Mouse (Mus musculus): Measurements from ENCODE around the gene Cmah. TPM values are rescaled to one million over a fixed set of nuclear protein-coding genes. Genes with fewer than 3 reads are reported as not detected.
A peak's percentile ranks its signal among the peaks of the same experiment; 100 is the strongest.

Gene Cmah
- polyA plus RNA-seq, 1 experiment from 2014 or later, result 1.4 TPM

DNA sequence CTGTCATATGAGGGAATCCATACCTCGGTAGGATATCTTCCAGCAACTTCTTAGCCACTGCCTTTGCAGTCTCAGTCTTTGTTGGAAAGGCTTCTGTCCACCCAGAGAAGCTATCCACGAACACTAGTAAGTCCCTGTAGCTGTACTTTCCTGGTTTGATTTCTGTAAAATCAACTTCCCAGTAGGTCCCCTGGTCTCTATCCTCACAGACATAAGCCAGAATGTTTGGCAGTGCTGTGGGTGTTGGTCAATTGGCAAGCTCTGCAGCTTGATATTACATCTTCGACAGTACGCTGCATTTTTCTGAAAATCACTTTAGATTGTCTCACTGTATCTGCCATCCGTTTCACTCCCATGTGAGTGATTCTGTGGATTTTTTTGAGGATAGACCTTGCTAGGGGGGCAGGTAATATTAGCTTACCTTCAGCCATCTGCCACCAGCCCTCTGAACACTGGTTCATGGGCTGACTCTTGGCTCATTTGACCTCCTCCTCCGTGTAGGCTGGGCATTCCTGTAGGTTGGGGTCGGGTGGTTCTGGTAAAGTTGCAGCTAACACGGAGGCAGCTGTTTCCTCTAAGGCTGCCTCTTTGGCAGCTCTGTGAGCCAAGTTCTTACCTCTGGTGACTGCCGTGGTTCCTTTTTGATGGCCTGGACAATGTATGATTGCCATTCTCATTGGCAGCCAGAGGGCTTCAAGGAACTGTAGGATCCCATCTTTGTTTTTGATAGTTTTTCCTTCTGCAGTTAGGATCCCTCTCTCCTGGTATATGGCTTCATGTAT, 1.0 kb downstream of the Cmah start:
- Histone ChIP-seq H3K4me3 (replicated peaks; ENCODE audit: low read depth, low read length) (no peak overlapping the region), H3K27ac (peak overlapping the region; percentile 44; the same call in 1 of the 2 replicates), H3K4me2 (ENCODE audit: low read length) (no peak overlapping the region), H3K9me3 (replicated peaks; ENCODE audit: low read length) (no peaks in the 10 kb centered on the region), H3K36me3 (ENCODE audit: insufficient read depth, low read length) (no peaks in the 10 kb centered on the region), H3K27me3 (ENCODE audit: insufficient read depth, low read length) (no peaks in the 10 kb centered on the region), H3K9ac (ENCODE audit: low read depth, low read length) (no peak overlapping the region), H3K4me1 (replicated peaks; ENCODE audit: insufficient read depth, low read length) (no peaks in the 10 kb centered on the region)
- 73% methylated on average over 9 of the region's 9 CpGs for WGBS
- DNase-seq (ENCODE audit: low spot score) (no peak), ATAC-seq (replicated peaks; ENCODE audit: low FRiP score, low read depth) (no peak)
- no peak for TF ChIP-seq CTCF (IDR thresholded peaks at IDR 0.05; ENCODE audit: low read depth)

DNA sequence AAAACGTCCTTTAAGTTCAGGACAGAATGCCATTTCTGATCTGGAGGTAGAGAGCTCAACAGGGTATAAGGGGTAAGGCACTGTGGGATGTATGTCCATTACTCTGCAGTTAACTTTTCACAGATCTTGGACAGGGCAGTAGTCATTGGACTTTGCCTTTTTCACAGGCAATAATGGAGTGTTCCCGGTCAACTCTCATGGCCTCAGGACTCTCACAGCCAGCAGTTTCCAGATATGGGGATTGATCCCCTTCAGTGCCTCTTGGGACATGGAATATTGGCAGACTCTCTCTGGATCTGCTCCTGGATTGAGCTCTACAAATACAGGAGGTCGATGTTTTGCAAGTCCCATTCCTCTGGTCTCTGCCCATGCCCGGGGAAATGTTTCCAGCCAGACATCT, 2.9 kb downstream of the Cmah start:
- Histone ChIP-seq H3K4me1 (replicated peaks; ENCODE audit: insufficient read depth, low read length) (no peaks in the 10 kb centered on the region), H3K27me3 (ENCODE audit: insufficient read depth, low read length) (no peaks in the 10 kb centered on the region), H3K36me3 (ENCODE audit: insufficient read depth, low read length) (no peaks in the 10 kb centered on the region), H3K4me3 (replicated peaks; ENCODE audit: low read depth, low read length) (no peak overlapping the region), H3K4me2 (ENCODE audit: low read length) (no peak overlapping the region), H3K27ac (no peak overlapping the region; the same call in 1 of the 2 replicates), H3K9ac (ENCODE audit: low read depth, low read length) (no peak overlapping the region), H3K9me3 (replicated peaks; ENCODE audit: low read length) (no peaks in the 10 kb centered on the region)
- DNase-seq (ENCODE audit: low spot score), result no peak
- peak; percentile 50; the same call in 1 of the 2 replicates for ATAC-seq (replicated peaks; ENCODE audit: low FRiP score, low read depth)
- no peak for TF ChIP-seq CTCF (IDR thresholded peaks at IDR 0.05; ENCODE audit: low read depth)
- 79% methylated on average over 4 of the region's 4 CpGs for WGBS

DNA sequence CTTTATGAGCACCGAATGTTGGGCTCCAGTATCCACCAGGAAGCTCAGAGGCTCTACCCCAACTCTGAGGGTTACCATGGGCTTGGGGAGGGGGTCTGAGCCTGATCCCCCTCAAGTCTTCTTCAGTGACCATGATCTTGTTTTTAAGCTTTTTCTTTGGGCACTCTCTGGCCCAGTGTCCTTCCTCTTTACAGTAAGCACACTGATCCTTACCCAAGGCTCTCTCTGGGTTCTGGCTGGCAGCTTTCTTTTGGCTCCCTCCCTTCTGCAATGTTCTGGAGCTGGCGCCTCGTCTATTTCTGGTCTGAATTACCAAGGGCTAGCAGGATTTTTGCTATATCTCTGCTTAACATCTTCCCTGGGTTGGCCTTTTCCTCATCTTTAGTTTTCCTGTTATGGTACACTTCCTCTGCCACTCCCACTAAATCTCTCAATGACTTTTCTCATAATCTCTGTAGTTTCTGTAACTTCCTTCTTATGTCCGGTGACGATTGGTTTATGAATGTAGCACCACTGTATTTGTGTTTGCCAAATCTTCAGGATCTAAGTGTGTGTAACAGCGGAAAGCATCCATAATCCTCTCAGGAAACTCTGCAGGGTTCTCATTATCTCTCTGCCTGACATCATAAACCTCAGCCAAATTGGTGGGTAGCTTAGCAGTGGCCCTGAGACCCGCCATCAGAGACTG, 3.8 kb downstream of the Cmah start:
- no peak overlapping the region for H3K4me2 ChIP-seq (ENCODE audit: low read length)
- peak overlapping the region; percentile 9; the same call in 1 of the 2 replicates for H3K27ac ChIP-seq
- H3K27me3 ChIP-seq (ENCODE audit: insufficient read depth, low read length), result no peaks in the 10 kb centered on the region
- no peak for TF ChIP-seq CTCF (IDR thresholded peaks at IDR 0.05; ENCODE audit: low read depth)
- no peaks in the 10 kb centered on the region for H3K9me3 ChIP-seq (replicated peaks; ENCODE audit: low read length)
- 69% methylated on average over 7 of the region's 7 CpGs for WGBS
- no peak overlapping the region for H3K9ac ChIP-seq (ENCODE audit: low read depth, low read length)
- H3K4me1 ChIP-seq (replicated peaks; ENCODE audit: insufficient read depth, low read length), result no peaks in the 10 kb centered on the region
- H3K4me3 ChIP-seq (replicated peaks; ENCODE audit: low read depth, low read length), result no peak overlapping the region
- DNase-seq (ENCODE audit: low spot score) (peak; percentile 35), ATAC-seq (replicated peaks; ENCODE audit: low FRiP score, low read depth) (no peak)
- no peaks in the 10 kb centered on the region for H3K36me3 ChIP-seq (ENCODE audit: insufficient read depth, low read length)

DNA sequence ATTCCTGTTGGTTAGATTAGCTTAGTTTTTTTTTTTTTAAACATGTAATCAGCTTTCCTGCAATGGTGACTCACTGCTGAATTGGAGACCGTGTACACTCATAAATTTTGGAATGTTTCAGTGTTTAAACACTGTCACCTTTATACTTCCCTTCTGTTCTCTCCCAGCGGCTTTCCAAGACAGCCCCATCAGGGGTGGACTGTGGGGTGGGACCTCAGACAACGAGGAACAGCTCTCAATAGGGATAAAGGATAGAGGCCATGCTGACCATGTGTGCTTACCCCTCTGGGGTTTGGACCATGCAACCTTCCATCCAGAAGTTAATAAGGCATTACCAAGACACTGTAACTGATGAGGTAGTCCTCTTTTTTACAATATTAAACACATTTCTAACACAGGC, 5.3 kb downstream of the Cmah start:
- no peak for TF ChIP-seq CTCF (IDR thresholded peaks at IDR 0.05; ENCODE audit: low read depth)

DNA sequence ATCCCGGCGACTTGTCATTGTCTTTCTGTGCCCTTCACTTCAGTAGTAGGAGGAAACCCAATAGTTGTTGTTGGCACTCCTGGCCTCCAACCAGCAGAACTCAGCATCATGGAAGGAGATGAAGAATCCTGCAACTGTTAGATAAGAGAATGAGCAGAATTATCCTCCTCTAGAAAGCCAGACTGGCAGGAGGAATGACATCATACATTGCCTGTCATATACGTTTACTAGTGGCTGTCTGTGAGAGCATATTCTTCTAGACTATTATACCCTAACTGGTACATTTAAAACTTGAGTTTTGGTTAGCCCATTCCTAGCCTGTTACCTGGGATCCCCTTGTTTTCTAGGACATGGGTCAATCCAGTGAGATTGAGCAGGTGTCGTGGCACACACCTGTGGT, 9.6 kb downstream of the Cmah start:
- H3K4me3 ChIP-seq (replicated peaks; ENCODE audit: low read depth, low read length), result no peak overlapping the region
- no peaks in the 10 kb centered on the region for H3K4me1 ChIP-seq (replicated peaks; ENCODE audit: insufficient read depth, low read length)
- DNase-seq (ENCODE audit: low spot score), result no peak
- no peak overlapping the region for H3K27ac ChIP-seq
- ATAC-seq (replicated peaks; ENCODE audit: low FRiP score, low read depth), result no peak
- H3K9me3 ChIP-seq (replicated peaks; ENCODE audit: low read length), result no peaks in the 10 kb centered on the region
- 78% methylated on average over 4 of the region's 4 CpGs for WGBS
- H3K4me2 ChIP-seq (ENCODE audit: low read length), result no peak overlapping the region
- TF ChIP-seq CTCF (IDR thresholded peaks at IDR 0.05; ENCODE audit: low read depth), result no peak
- H3K36me3 ChIP-seq (ENCODE audit: insufficient read depth, low read length), result no peaks in the 10 kb centered on the region
- no peaks in the 10 kb centered on the region for H3K27me3 ChIP-seq (ENCODE audit: insufficient read depth, low read length)
- no peak overlapping the region for H3K9ac ChIP-seq (ENCODE audit: low read depth, low read length)

More for the DNA sequence above, 5.3 kb downstream of the Cmah start:
- ATAC-seq (replicated peaks; ENCODE audit: low FRiP score, low read depth), result no peak
- peak; percentile 44 for DNase-seq (ENCODE audit: low spot score)
- Histone ChIP-seq H3K27ac (no peak overlapping the region), H3K4me2 (ENCODE audit: low read length) (no peak overlapping the region), H3K9ac (ENCODE audit: low read depth, low read length) (no peak overlapping the region), H3K4me1 (replicated peaks; ENCODE audit: insufficient read depth, low read length) (no peaks in the 10 kb centered on the region), H3K4me3 (replicated peaks; ENCODE audit: low read depth, low read length) (no peak overlapping the region), H3K9me3 (replicated peaks; ENCODE audit: low read length) (no peaks in the 10 kb centered on the region), H3K27me3 (ENCODE audit: insufficient read depth, low read length) (no peaks in the 10 kb centered on the region), H3K36me3 (ENCODE audit: insufficient read depth, low read length) (no peaks in the 10 kb centered on the region)
- WGBS, result 5% methylated on average over 3 of the region's 3 CpGs

DNA sequence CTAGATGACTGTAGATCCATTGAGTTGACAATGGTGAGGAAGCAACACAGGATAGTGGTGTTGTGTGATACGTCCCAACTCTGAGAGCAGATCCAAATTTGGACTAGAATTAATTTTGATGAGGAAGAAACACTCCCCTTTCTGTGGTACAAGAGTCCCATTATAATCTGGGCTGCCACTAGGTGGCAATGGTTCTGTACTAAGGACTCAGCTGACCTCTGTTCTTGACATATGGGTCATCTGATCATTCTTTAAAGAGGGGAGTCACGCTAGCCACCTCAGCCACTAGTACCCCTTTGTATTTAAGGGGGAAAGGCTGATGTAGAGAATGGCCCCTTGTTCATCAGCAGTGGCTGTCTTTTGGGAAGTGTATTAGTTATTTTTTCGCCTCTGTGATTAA, 10.7 kb downstream of the Cmah start:
- Histone ChIP-seq H3K36me3 (ENCODE audit: insufficient read depth, low read length) (no peaks in the 10 kb centered on the region), H3K9me3 (replicated peaks; ENCODE audit: low read length) (no peaks in the 10 kb centered on the region), H3K27me3 (ENCODE audit: insufficient read depth, low read length) (no peaks in the 10 kb centered on the region), H3K4me2 (ENCODE audit: low read length) (no peak overlapping the region), H3K9ac (ENCODE audit: low read depth, low read length) (no peak overlapping the region), H3K4me3 (replicated peaks; ENCODE audit: low read depth, low read length) (no peak overlapping the region), H3K27ac (no peak overlapping the region), H3K4me1 (replicated peaks; ENCODE audit: insufficient read depth, low read length) (no peaks in the 10 kb centered on the region)
- peak; percentile 66 for TF ChIP-seq CTCF (IDR thresholded peaks at IDR 0.05; ENCODE audit: low read depth)
- DNase-seq (ENCODE audit: low spot score) (peak; percentile 61), ATAC-seq (replicated peaks; ENCODE audit: low FRiP score, low read depth) (no peak; the same call in 1 of the 2 replicates)
- 52% methylated on average over 3 of the region's 3 CpGs for WGBS

Data from kidney, postnatal 0 days (tissue).